Mouse (Mus musculus): ENCODE results near the gene Tmprss12. TPM values are rescaled to one million over a fixed set of nuclear protein-coding genes. Genes with fewer than 3 reads are reported as not detected.
"Not testable (repeated sequence)": the region's sequence is repeated elsewhere in the genome, so short reads cannot be mapped to it uniquely, and the experiment has no call there.

Gene Tmprss12
- polyA plus RNA-seq, 1 experiment from 2014 or later = not detected

- H3K4me2 ChIP-seq (replicated peaks; ENCODE audit: low read depth, low read length) = no peak overlapping the region
- H3K27me3 ChIP-seq (ENCODE audit: control insufficient read depth, insufficient read depth, low read length) = no peaks in the 10 kb centered on the region
- H3K9me3 ChIP-seq (ENCODE audit: control insufficient read depth, low read length) = no peaks in the 10 kb centered on the region
- no peaks in the 10 kb centered on the region for H3K36me3 ChIP-seq (ENCODE audit: control insufficient read depth, insufficient read depth, low read length)
- H3K4me1 ChIP-seq (ENCODE audit: control insufficient read depth, insufficient read depth, low read length) = no peaks in the 10 kb centered on the region
- no peak overlapping the region for H3K27ac ChIP-seq (ENCODE audit: low read depth, low read length)
- H3K9ac ChIP-seq (ENCODE audit: low read depth, low read length) = no peak overlapping the region
- H3K4me3 ChIP-seq (ENCODE audit: low read length) = no peak overlapping the region
- no peak for ATAC-seq (ENCODE audit: low FRiP score, low TSS enrichment)
- 31% methylated on average over 9 of the region's 9 CpGs for WGBS
Observed at GRCm38 (mm10) chr15:100269776-100270175, 10.9 kb upstream of the Tmprss12 start.

GRCm38 (mm10) chr15:100270609-100271008 lies 10.0 kb upstream of the Tmprss12 start:
- H3K9ac ChIP-seq (ENCODE audit: low read depth, low read length); H3K27ac ChIP-seq (ENCODE audit: low read depth, low read length); H3K4me3 ChIP-seq (ENCODE audit: low read length); H3K36me3 ChIP-seq (ENCODE audit: control insufficient read depth, insufficient read depth, low read length); ATAC-seq (ENCODE audit: low FRiP score, low TSS enrichment); H3K27me3 ChIP-seq (ENCODE audit: control insufficient read depth, insufficient read depth, low read length); H3K9me3 ChIP-seq (ENCODE audit: control insufficient read depth, low read length); H3K4me2 ChIP-seq (replicated peaks; ENCODE audit: low read depth, low read length); H3K4me1 ChIP-seq (ENCODE audit: control insufficient read depth, insufficient read depth, low read length): not testable (repeated sequence)
- WGBS = 43% methylated on average over 7 of the region's 7 CpGs

- Histone ChIP-seq H3K36me3 (ENCODE audit: control insufficient read depth, insufficient read depth, low read length) (no peaks in the 10 kb centered on the region), H3K9ac (ENCODE audit: low read depth, low read length) (no peak overlapping the region), H3K4me1 (ENCODE audit: control insufficient read depth, insufficient read depth, low read length) (no peaks in the 10 kb centered on the region), H3K27me3 (ENCODE audit: control insufficient read depth, insufficient read depth, low read length) (no peaks in the 10 kb centered on the region), H3K27ac (ENCODE audit: low read depth, low read length) (no peak overlapping the region), H3K4me2 (replicated peaks; ENCODE audit: low read depth, low read length) (no peak overlapping the region), H3K4me3 (ENCODE audit: low read length) (no peak overlapping the region), H3K9me3 (ENCODE audit: control insufficient read depth, low read length) (no peaks in the 10 kb centered on the region)
- no peak for ATAC-seq (ENCODE audit: low FRiP score, low TSS enrichment)
- WGBS = 69% methylated on average over 14 of the region's 14 CpGs
Observed at GRCm38 (mm10) chr15:100271411-100271810, 9.2 kb upstream of the Tmprss12 start.

GRCm38 (mm10) chr15:100273791-100274308 lies 6.8 kb upstream of the Tmprss12 start:
- H3K4me1 ChIP-seq (ENCODE audit: control insufficient read depth, insufficient read depth, low read length); H3K9me3 ChIP-seq (ENCODE audit: control insufficient read depth, low read length); H3K27ac ChIP-seq (ENCODE audit: low read depth, low read length); H3K9ac ChIP-seq (ENCODE audit: low read depth, low read length); H3K27me3 ChIP-seq (ENCODE audit: control insufficient read depth, insufficient read depth, low read length); H3K36me3 ChIP-seq (ENCODE audit: control insufficient read depth, insufficient read depth, low read length); H3K4me3 ChIP-seq (ENCODE audit: low read length); H3K4me2 ChIP-seq (replicated peaks; ENCODE audit: low read depth, low read length); ATAC-seq (ENCODE audit: low FRiP score, low TSS enrichment): not testable (repeated sequence)
- 92% methylated on average over 4 of the region's 4 CpGs for WGBS

GRCm38 (mm10) chr15:100274790-100275559 lies 5.7 kb upstream of the Tmprss12 start:
- Histone ChIP-seq H3K4me1 (ENCODE audit: control insufficient read depth, insufficient read depth, low read length) (no peaks in the 10 kb centered on the region), H3K9ac (ENCODE audit: low read depth, low read length) (no peak overlapping the region), H3K4me2 (replicated peaks; ENCODE audit: low read depth, low read length) (no peak overlapping the region), H3K36me3 (ENCODE audit: control insufficient read depth, insufficient read depth, low read length) (no peaks in the 10 kb centered on the region), H3K27ac (ENCODE audit: low read depth, low read length) (no peak overlapping the region), H3K27me3 (ENCODE audit: control insufficient read depth, insufficient read depth, low read length) (no peaks in the 10 kb centered on the region), H3K4me3 (ENCODE audit: low read length) (no peak overlapping the region), H3K9me3 (ENCODE audit: control insufficient read depth, low read length) (no peaks in the 10 kb centered on the region)
- 90% methylated on average over 7 of the region's 7 CpGs for WGBS
- ATAC-seq (ENCODE audit: low FRiP score, low TSS enrichment) = no peak

GRCm38 (mm10) chr15:100276403-100276802 lies 4.2 kb upstream of the Tmprss12 start:
- H3K4me2 ChIP-seq (replicated peaks; ENCODE audit: low read depth, low read length) = no peak overlapping the region
- H3K9ac ChIP-seq (ENCODE audit: low read depth, low read length) = no peak overlapping the region
- no peak for ATAC-seq (ENCODE audit: low FRiP score, low TSS enrichment)
- no peaks in the 10 kb centered on the region for H3K36me3 ChIP-seq (ENCODE audit: control insufficient read depth, insufficient read depth, low read length)
- H3K27ac ChIP-seq (ENCODE audit: low read depth, low read length) = no peak overlapping the region
- H3K4me1 ChIP-seq (ENCODE audit: control insufficient read depth, insufficient read depth, low read length) = no peaks in the 10 kb centered on the region
- no peaks in the 10 kb centered on the region for H3K27me3 ChIP-seq (ENCODE audit: control insufficient read depth, insufficient read depth, low read length)
- H3K4me3 ChIP-seq (ENCODE audit: low read length) = no peak overlapping the region
- no peaks in the 10 kb centered on the region for H3K9me3 ChIP-seq (ENCODE audit: control insufficient read depth, low read length)
- 99% methylated on average over 4 of the region's 4 CpGs for WGBS

- no peak for ATAC-seq (ENCODE audit: low FRiP score, low TSS enrichment)
- H3K4me3 ChIP-seq (ENCODE audit: low read length) = no peak overlapping the region
- WGBS = 91% methylated on average over 3 of the region's 3 CpGs
- no peaks in the 10 kb centered on the region for H3K4me1 ChIP-seq (ENCODE audit: control insufficient read depth, insufficient read depth, low read length)
- H3K9ac ChIP-seq (ENCODE audit: low read depth, low read length) = no peak overlapping the region
- H3K27ac ChIP-seq (ENCODE audit: low read depth, low read length) = no peak overlapping the region
- H3K9me3 ChIP-seq (ENCODE audit: control insufficient read depth, low read length) = no peaks in the 10 kb centered on the region
- H3K27me3 ChIP-seq (ENCODE audit: control insufficient read depth, insufficient read depth, low read length) = no peaks in the 10 kb centered on the region
- H3K36me3 ChIP-seq (ENCODE audit: control insufficient read depth, insufficient read depth, low read length) = no peaks in the 10 kb centered on the region
- no peak overlapping the region for H3K4me2 ChIP-seq (replicated peaks; ENCODE audit: low read depth, low read length)
Observed at GRCm38 (mm10) chr15:100277586-100277985, 3.1 kb upstream of the Tmprss12 start.

GRCm38 (mm10) chr15:100288980-100289379 lies 8.3 kb downstream of the Tmprss12 start:
- 81% methylated on average over 6 of the region's 6 CpGs for WGBS
- ATAC-seq (ENCODE audit: low FRiP score, low TSS enrichment) = no peak
- no peaks in the 10 kb centered on the region for H3K27me3 ChIP-seq (ENCODE audit: control insufficient read depth, insufficient read depth, low read length)
- no peaks in the 10 kb centered on the region for H3K4me1 ChIP-seq (ENCODE audit: control insufficient read depth, insufficient read depth, low read length)
- no peak overlapping the region for H3K9ac ChIP-seq (ENCODE audit: low read depth, low read length)
- no peak overlapping the region for H3K4me3 ChIP-seq (ENCODE audit: low read length)
- H3K9me3 ChIP-seq (ENCODE audit: control insufficient read depth, low read length) = no peaks in the 10 kb centered on the region
- no peaks in the 10 kb centered on the region for H3K36me3 ChIP-seq (ENCODE audit: control insufficient read depth, insufficient read depth, low read length)
- H3K27ac ChIP-seq (ENCODE audit: low read depth, low read length) = no peak overlapping the region
- no peak overlapping the region for H3K4me2 ChIP-seq (replicated peaks; ENCODE audit: low read depth, low read length)

- H3K36me3 ChIP-seq (ENCODE audit: control insufficient read depth, insufficient read depth, low read length) = no peaks in the 10 kb centered on the region
- no peaks in the 10 kb centered on the region for H3K27me3 ChIP-seq (ENCODE audit: control insufficient read depth, insufficient read depth, low read length)
- 85% methylated on average over 5 of the region's 5 CpGs for WGBS
- no peaks in the 10 kb centered on the region for H3K4me1 ChIP-seq (ENCODE audit: control insufficient read depth, insufficient read depth, low read length)
- H3K9ac ChIP-seq (ENCODE audit: low read depth, low read length) = no peak overlapping the region
- no peak for ATAC-seq (ENCODE audit: low FRiP score, low TSS enrichment)
- no peak overlapping the region for H3K4me3 ChIP-seq (ENCODE audit: low read length)
- H3K4me2 ChIP-seq (replicated peaks; ENCODE audit: low read depth, low read length) = no peak overlapping the region
- no peaks in the 10 kb centered on the region for H3K9me3 ChIP-seq (ENCODE audit: control insufficient read depth, low read length)
- H3K27ac ChIP-seq (ENCODE audit: low read depth, low read length) = no peak overlapping the region
Observed at GRCm38 (mm10) chr15:100290858-100291257, 10.2 kb downstream of the Tmprss12 start.

All from kidney, embryonic 14.5 days (tissue).